Mouse (Mus musculus) thymus, adult 2 months (tissue): ENCODE results near the gene Frs3.

Experiments used
- CTCF ChIP-seq: fragments of 200-500 bp; IDR thresholded peaks from 2 replicates; pipeline ENCODE4 v1.5.1; 2012; ENCODE audit warnings: mild to moderate bottlenecking, control low read depth, low read length, moderate library complexity, borderline replicate concordance; ENCODE audit not compliant: control insufficient read depth, poor library complexity, insufficient read depth; ENCODE audit errors: extremely low read depth
- POLR2A ChIP-seq: fragments of 200-500 bp; IDR thresholded peaks from 2 replicates; pipeline ENCODE4 v1.6.1; 2012; ENCODE audit warnings: mild to moderate bottlenecking, low read length, control low read depth, moderate library complexity; ENCODE audit not compliant: control insufficient read depth, poor library complexity, insufficient read depth; ENCODE audit errors: extremely low read depth

DNA sequence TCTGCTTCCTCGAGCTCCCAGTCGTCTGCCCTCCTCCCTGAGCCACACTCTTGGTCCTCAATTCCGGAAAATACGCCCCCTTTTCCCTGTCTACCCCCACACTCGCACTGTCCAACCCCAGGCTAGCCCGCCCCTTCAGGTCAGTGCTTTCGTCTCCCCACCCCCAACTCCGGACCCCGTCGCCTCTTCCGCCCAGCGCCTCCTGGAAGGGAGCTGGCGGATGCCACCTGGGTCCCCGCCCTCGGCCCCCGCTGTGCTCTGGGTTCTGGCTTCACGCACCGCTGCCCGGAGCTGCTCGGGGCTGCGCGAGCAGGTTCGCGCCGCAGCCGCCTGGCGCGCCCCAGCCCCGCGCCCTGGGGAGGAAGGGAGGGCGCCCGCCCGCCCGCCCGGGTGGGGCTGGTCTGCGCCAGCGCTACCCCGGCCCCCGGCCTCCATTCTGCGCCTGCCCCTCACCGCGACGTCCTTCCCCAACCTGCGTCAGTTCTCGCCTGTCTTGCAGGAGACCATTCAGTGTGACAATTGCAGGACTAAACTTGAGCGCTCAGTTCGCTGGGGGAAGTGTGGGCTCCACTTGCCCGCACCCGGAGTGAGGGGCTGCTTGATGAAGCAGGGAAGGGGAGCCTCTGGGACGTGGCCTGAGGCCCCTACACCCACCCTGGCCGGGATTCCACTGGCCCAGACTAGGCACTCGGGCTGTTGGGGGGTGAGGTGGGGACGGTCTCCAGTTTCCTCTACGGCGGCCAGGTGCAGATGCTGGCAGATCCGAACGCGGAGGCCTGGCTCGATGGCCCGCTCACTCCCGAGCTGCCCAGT lies 49.4 kb downstream of the Frs3 start:
- no peak for TF ChIP-seq CTCF
- no peak for TF ChIP-seq POLR2A
